Mouse (Mus musculus): Measurements from ENCODE around the gene Hoxa11.

GRCm38 (mm10) chr6:52200751-52201250 is 44.8 kb downstream of the Hoxa11 start:
- TF ChIP-seq GATA1 (IDR thresholded peaks at IDR 0.05; ENCODE audit: low read length) (no peak), TAL1 (IDR thresholded peaks at IDR 0.05; ENCODE audit: low read length) (no peak)
